Mouse (Mus musculus) embryonic facial prominence, embryonic 11.5 days (tissue): Measurements from ENCODE around the gene Sinhcaf. TPM values are rescaled to one million over a fixed set of nuclear protein-coding genes. Genes with fewer than 3 reads are reported as not detected.

Source experiments
- ATAC-seq: fragments of 200-750 bp; cut with Nextera tagmentation; replicated peaks from 2 replicates; pipeline ENCODE4 v1.8.0; 2017; ENCODE audit warnings: low read depth; ENCODE audit not compliant: insufficient number of reproducible peaks, low FRiP score, low TSS enrichment
- DNase-seq: peaks from one replicate; pipeline ENCODE4 v3.0.0-alpha.2; 2015; ENCODE audit warnings: low spot score
- H3K27ac ChIP-seq: fragments of 300-500 bp; sonication (generic); replicated peaks from 2 replicates; pipeline ENCODE4 v1.5.1; 2014; ENCODE audit warnings: mild to moderate bottlenecking, low read depth, low read length, control low read depth
- H3K27me3 ChIP-seq: fragments of 300-500 bp; sonication (generic); 2 replicates; pipeline ENCODE4 v1.6.1; 2014; ENCODE audit warnings: mild to moderate bottlenecking, low read length, moderate library complexity, mixed read lengths; ENCODE audit not compliant: control insufficient read depth, insufficient read depth
- H3K36me3 ChIP-seq: fragments of 300-500 bp; sonication (generic); replicated peaks from 2 replicates; pipeline ENCODE4 v1.6.1; 2014; ENCODE audit warnings: low read depth, mild to moderate bottlenecking, low read length, moderate library complexity, mixed read lengths; ENCODE audit not compliant: control insufficient read depth, insufficient read depth
- H3K4me1 ChIP-seq: fragments of 300-500 bp; sonication (generic); 2 replicates; pipeline ENCODE4 v1.6.1; 2014; ENCODE audit warnings: low read length, mixed read lengths; ENCODE audit not compliant: control insufficient read depth, insufficient read depth
- H3K4me2 ChIP-seq: fragments of 300-500 bp; sonication (generic); 2 replicates; pipeline ENCODE4 v1.6.1; 2014; ENCODE audit warnings: low read depth, mild to moderate bottlenecking, control low read depth, low read length, moderate library complexity
- H3K4me3 ChIP-seq: fragments of 300-500 bp; sonication (generic); 2 replicates; pipeline ENCODE4 v1.5.1; 2014; ENCODE audit warnings: low read depth, low read length, control low read depth
- H3K9ac ChIP-seq: fragments of 300-500 bp; sonication (generic); replicated peaks from 2 replicates; pipeline ENCODE4 v1.6.1; 2014; ENCODE audit warnings: mild to moderate bottlenecking, control low read depth, low read length
- H3K9me3 ChIP-seq: fragments of 300-500 bp; sonication (generic); replicated peaks from 2 replicates; pipeline ENCODE4 v1.6.1; 2016; ENCODE audit warnings: mild to moderate bottlenecking, low read length, inconsistent platforms, mixed read lengths; ENCODE audit not compliant: control insufficient read depth
- WGBS: fragments of 180-500 bp; shearing (Covaris S2); extraction: QIAGEN DNeasy Blood & Tissue Kit; methylation state at CpG from one replicate; pipeline ENCODE4 v1.1.7; 2014; 5-methylcytosine and 5-hydroxymethylcytosine counted together
- polyA plus RNA-seq: library from polyadenylated mRNA; unstranded; fragments of >200 nt; fragmentation: Nextera tagmentation; extraction: Ambion mirVana; gene quantifications from 2 replicates; pipeline ENCODE4 v1.2.1, GENCODE M21; 2014

Sinhcaf gene
- polyA plus RNA-seq, 1 experiment from 2014 or later: 263 TPM

GRCm38 (mm10) chr6:148980495-148980894, 34.2 kb upstream of the Sinhcaf start:
- Histone ChIP-seq H3K9me3 (no peaks in the 10 kb centered on the region), H3K4me3 (no peak overlapping the region), H3K9ac (no peak overlapping the region), H3K27me3 (no peaks in the 10 kb centered on the region), H3K27ac (no peak overlapping the region), H3K4me2 (no peak overlapping the region; the same call in 1 of the 2 replicates), H3K36me3 (no peaks in the 10 kb centered on the region), H3K4me1 (no peaks in the 10 kb centered on the region)
- DNase-seq (peak; percentile 22), ATAC-seq (no peak)
- 44% methylated on average over 2 of the region's 3 CpGs for WGBS

- Histone ChIP-seq H3K4me2 (no peak overlapping the region), H3K4me3 (no peak overlapping the region), H3K36me3 (no peaks in the 10 kb centered on the region), H3K4me1 (0 out of 2 replicates have a peak, but pooled peaks cover 3% of the 10 kb centered on the region), H3K9ac (no peak overlapping the region), H3K9me3 (no peaks in the 10 kb centered on the region), H3K27me3 (no peaks in the 10 kb centered on the region), H3K27ac (no peak overlapping the region)
- ATAC-seq (no peak), DNase-seq (no peak)
- WGBS: 88% methylated on average over 3 of the region's 3 CpGs
Observed at GRCm38 (mm10) chr6:148975096-148975495, 28.8 kb upstream of the Sinhcaf start.

GRCm38 (mm10) chr6:148972891-148973290, 26.6 kb upstream of the Sinhcaf start:
- no peaks in the 10 kb centered on the region for H3K9me3 ChIP-seq
- WGBS: 76% methylated on average over 2 of the region's 2 CpGs
- no peak overlapping the region for H3K4me2 ChIP-seq
- DNase-seq (no peak), ATAC-seq (no peak)
- H3K36me3 ChIP-seq: no peaks in the 10 kb centered on the region
- H3K27me3 ChIP-seq: no peaks in the 10 kb centered on the region
- 0 out of 2 replicates have a peak, but pooled peaks cover 3% of the 10 kb centered on the region for H3K4me1 ChIP-seq
- no peak overlapping the region for H3K9ac ChIP-seq
- H3K27ac ChIP-seq: no peak overlapping the region
- no peak overlapping the region for H3K4me3 ChIP-seq

- H3K4me1 ChIP-seq: 0 out of 2 replicates have a peak, but pooled peaks cover 3% of the 10 kb centered on the region
- 13% methylated on average over 9 of the region's 9 CpGs for WGBS
Observed at GRCm38 (mm10) chr6:148972059-148972848, 26.0 kb upstream of the Sinhcaf start.

DNA sequence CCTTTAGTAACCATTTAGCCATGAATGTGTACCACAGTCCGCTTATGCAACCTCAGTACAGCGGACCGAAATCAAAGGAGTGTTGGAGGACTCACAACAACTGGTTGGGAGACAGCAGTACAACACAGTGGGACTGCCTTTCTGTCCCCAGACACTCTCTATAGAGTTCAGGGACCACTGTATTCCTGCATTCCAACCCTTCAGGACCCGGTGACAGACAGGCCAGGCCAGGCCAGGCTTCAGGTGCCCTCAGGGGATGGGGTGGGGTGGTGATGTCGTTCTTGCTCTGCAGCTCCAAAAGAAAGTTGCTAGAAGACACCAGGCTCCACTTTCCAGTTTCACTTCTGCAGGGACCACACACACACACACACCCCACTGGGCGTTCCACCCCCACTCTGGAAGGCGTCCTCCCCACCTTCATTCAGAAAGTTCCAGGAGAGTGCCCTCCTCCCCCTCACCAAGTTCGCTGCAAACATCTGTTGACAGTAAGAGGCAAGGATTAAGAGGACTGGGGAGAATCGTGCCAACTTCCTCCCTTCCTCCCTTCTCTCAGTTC, 25.2 kb upstream of the Sinhcaf start:
- ATAC-seq: no peak
- 26% methylated on average over 9 of the region's 9 CpGs for WGBS
- no peak overlapping the region for H3K27ac ChIP-seq
- H3K4me3 ChIP-seq: no peak overlapping the region
- no peak overlapping the region for H3K9ac ChIP-seq
- H3K27me3 ChIP-seq: no peaks in the 10 kb centered on the region
- H3K36me3 ChIP-seq: no peaks in the 10 kb centered on the region
- H3K4me1 ChIP-seq: 0 out of 2 replicates have a peak, but pooled peaks cover 3% of the 10 kb centered on the region
- no peaks in the 10 kb centered on the region for H3K9me3 ChIP-seq
- DNase-seq: peak; percentile 18
- H3K4me2 ChIP-seq: no peak overlapping the region

More at GRCm38 (mm10) chr6:148972059-148972848, 26.0 kb upstream of the Sinhcaf start:
- no peak for ATAC-seq
- DNase-seq: peak; percentile 19
- Histone ChIP-seq H3K27ac (no peak overlapping the region), H3K27me3 (no peaks in the 10 kb centered on the region), H3K4me2 (no peak overlapping the region), H3K9ac (no peak overlapping the region), H3K4me3 (no peak overlapping the region), H3K36me3 (no peaks in the 10 kb centered on the region), H3K9me3 (no peaks in the 10 kb centered on the region)

- Histone ChIP-seq H3K36me3 (no peaks in the 10 kb centered on the region), H3K9ac (no peak overlapping the region), H3K9me3 (no peaks in the 10 kb centered on the region), H3K4me1 (no peaks in the 10 kb centered on the region), H3K4me2 (no peak overlapping the region), H3K27ac (no peak overlapping the region), H3K27me3 (no peaks in the 10 kb centered on the region), H3K4me3 (no peak overlapping the region)
- 47% methylated on average over 1 of the region's 1 CpGs for WGBS
- DNase-seq (no peak), ATAC-seq (no peak)
Observed at GRCm38 (mm10) chr6:148961285-148961684, 15.0 kb upstream of the Sinhcaf start.

DNA sequence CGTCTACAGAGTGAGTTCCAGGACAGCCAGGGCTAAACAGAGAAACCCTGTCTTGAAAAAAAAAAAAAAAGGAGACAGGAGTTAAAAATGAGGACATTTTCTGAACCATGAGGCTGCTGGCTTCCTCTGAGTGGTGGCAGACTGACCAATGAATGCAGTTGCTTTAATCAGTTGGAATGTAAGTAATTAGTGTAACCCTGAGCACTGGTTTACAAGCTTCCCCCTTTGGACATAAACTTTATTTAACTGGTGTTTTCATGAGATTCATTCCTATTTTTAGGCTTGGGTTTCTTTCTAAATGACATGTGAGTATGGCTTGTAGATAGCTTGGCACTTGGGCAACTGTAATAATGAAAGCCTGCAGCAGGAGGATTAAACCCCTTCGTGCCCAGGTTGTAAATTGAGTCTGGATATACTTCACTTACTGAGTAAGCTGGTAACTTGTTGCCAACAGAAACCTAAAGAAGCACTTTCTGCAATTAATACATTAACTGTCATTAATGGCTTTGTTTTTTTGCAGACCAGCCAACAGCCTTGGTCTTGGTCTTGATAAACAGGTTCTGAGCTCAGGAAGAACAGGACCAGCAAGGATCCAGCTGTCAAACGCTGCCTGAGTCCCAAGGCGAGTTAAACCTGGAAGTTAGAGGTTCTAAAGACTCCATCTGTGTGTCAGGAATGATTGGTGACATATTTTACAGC, 13.4 kb upstream of the Sinhcaf start:
- DNase-seq (no peak), ATAC-seq (no peak)
- no peak overlapping the region for H3K4me3 ChIP-seq
- no peaks in the 10 kb centered on the region for H3K4me1 ChIP-seq
- H3K36me3 ChIP-seq: no peaks in the 10 kb centered on the region
- no peak overlapping the region for H3K9ac ChIP-seq
- H3K27me3 ChIP-seq: no peaks in the 10 kb centered on the region
- H3K27ac ChIP-seq: no peak overlapping the region
- no peaks in the 10 kb centered on the region for H3K9me3 ChIP-seq
- WGBS: 62% methylated on average over 4 of the region's 4 CpGs
- no peak overlapping the region for H3K4me2 ChIP-seq

DNA sequence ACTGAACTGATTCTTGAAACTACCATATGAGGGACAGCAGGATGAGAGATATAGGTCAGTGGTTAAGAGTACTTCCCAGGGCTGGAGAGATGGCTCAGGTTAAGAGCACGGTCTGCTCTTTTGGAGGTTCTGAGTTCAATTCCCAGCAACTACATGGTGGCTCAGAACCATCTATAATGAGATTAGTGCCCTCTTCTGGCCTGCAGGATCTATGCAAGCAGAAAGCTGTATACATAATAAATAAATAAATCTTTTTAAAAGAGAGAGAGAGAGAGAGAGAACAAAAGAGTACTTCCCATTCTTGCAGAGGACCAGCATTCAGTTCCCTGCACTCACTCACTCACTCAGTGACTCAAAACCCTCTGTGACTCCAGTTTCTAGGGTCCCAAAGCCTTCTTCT, 12.4 kb upstream of the Sinhcaf start:
- no peaks in the 10 kb centered on the region for H3K27me3 ChIP-seq
- DNase-seq (no peak), ATAC-seq (no peak)
- no peaks in the 10 kb centered on the region for H3K36me3 ChIP-seq
- WGBS: 89% methylated on average over 1 of the region's 1 CpGs
- H3K9me3 ChIP-seq: no peaks in the 10 kb centered on the region
- no peaks in the 10 kb centered on the region for H3K4me1 ChIP-seq
- no peak overlapping the region for H3K4me3 ChIP-seq
- no peak overlapping the region for H3K27ac ChIP-seq
- H3K9ac ChIP-seq: no peak overlapping the region
- no peak overlapping the region for H3K4me2 ChIP-seq
